Mouse (Mus musculus) embryonic facial prominence, embryonic 10.5 days (tissue): ENCODE measurements around the gene Atg9a. TPM values are rescaled to one million over a fixed set of nuclear protein-coding genes. Genes with fewer than 3 reads are reported as not detected.
"Not testable (repeated sequence)": the region's sequence is repeated elsewhere in the genome, so short reads cannot be mapped to it uniquely, and the experiment has no call there.

Experiments
- DNase-seq: peaks from one replicate; pipeline ENCODE4 v3.0.0-alpha.2; 2017; ENCODE audit warnings: low spot score
- H3K27ac ChIP-seq: fragments of 300-500 bp; sonication (generic); replicated peaks from 2 replicates; pipeline ENCODE4 v1.5.1; 2016; ENCODE audit warnings: mild to moderate bottlenecking
- H3K27me3 ChIP-seq: fragments of 300-500 bp; sonication (generic); replicated peaks from 2 replicates; pipeline ENCODE4 v1.6.1; 2016; ENCODE audit warnings: low read depth, mild to moderate bottlenecking; ENCODE audit not compliant: poor library complexity, severe bottlenecking
- H3K36me3 ChIP-seq: fragments of 300-500 bp; sonication (generic); replicated peaks from 2 replicates; pipeline ENCODE4 v1.6.1; 2016; ENCODE audit warnings: mild to moderate bottlenecking, moderate library complexity
- H3K4me1 ChIP-seq: fragments of 300-500 bp; sonication (generic); 2 replicates; pipeline ENCODE4 v1.6.1; 2016
- H3K4me3 ChIP-seq: fragments of 300-500 bp; sonication (generic); 2 replicates; pipeline ENCODE4 v1.5.1; 2016; ENCODE audit warnings: mild to moderate bottlenecking, moderate library complexity
- H3K9me3 ChIP-seq: fragments of 300-500 bp; sonication (generic); 2 replicates; pipeline ENCODE4 v1.6.1; 2016; ENCODE audit warnings: mild to moderate bottlenecking
- WGBS: fragments of 180-500 bp; shearing (Covaris S2); methylation state at CpG from one replicate; pipeline ENCODE4 v1.1.7; 2016; 5-methylcytosine and 5-hydroxymethylcytosine counted together
- polyA plus RNA-seq: library from polyadenylated mRNA; unstranded; fragments of >200 nt; fragmentation: Nextera tagmentation; extraction: Ambion mirVana; gene quantifications from 2 replicates; pipeline ENCODE4 v1.2.1, GENCODE M21; 2016

Atg9a gene
- 20.7 and 21.8 TPM in 2 replicates for polyA plus RNA-seq

DNA sequence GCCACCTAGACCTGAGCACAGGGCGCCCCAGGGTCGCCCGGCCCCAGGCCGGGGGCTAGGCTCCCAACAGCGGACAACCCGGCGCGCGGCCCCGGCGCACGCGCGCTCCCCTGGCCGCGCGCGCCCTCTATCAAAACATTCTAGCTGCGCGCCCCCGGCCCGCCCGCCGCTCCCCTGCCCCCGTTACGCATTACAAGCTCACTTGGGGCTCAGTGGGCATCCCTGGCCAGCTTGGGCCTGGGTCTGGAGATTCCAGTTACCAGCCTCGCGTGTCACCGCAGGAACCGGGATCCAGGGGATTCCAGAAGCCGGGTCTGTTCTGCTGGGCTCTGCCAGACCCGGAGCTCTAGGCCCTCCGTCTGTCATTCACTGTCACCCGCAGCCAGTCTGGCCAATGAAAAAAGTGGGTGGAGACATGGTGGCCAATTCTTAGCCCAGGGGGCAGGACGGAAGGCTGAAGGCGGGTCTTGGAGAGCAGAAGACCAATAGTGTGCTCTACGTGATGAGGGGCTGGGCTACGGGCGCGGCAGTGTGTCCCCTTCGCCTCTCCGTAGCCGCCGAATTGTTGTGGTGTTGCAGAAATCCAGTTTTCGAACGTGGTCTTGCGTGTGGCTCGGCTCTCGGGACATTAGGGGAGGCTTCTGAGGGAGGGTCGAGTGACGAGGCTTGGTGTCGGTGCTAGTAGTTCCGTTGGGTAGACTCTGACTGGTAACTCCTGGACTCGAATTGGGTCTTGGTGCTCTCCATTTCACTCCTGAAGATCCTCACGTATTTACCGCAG is at the start of gene Atg9a, which contains the start of gene Ankzf1:
TSS of gene Atg9a (minus strand) at position 575 of the 781 bp plus-strand sequence.
TSS of gene Ankzf1 (plus strand) at position 530 of the 781 bp plus-strand sequence.
- Histone ChIP-seq H3K36me3 (peaks cover 38% of the 10 kb centered on the region), H3K9me3 (no peaks in the 10 kb centered on the region), H3K27me3 (no peaks in the 10 kb centered on the region), H3K27ac (peak within 1 kb of the TSS; percentile 89), H3K4me1 (peaks cover 31% of the 10 kb centered on the region), H3K4me3 (peak within 1 kb of the TSS; percentile 87)
- WGBS = under 1% methylated on average over 56 of the region's 56 CpGs
- peak; percentile 96 for DNase-seq

- H3K27me3 ChIP-seq = peaks cover 7% of the 10 kb centered on the region; the same call in 1 of the 2 replicates
- no peaks in the 10 kb centered on the region for H3K9me3 ChIP-seq
- H3K36me3 ChIP-seq = peaks cover 37% of the 10 kb centered on the region
- H3K27ac ChIP-seq = no peak overlapping the region
- peaks cover 20% of the 10 kb centered on the region for H3K4me1 ChIP-seq
- 86% methylated on average over 10 of the region's 10 CpGs for WGBS
- H3K4me3 ChIP-seq = no peak overlapping the region
- DNase-seq = no peak
Measured at GRCm38 (mm10) chr1:75239591-75239990, 47.6 kb upstream of the Atg9a start.

DNA sequence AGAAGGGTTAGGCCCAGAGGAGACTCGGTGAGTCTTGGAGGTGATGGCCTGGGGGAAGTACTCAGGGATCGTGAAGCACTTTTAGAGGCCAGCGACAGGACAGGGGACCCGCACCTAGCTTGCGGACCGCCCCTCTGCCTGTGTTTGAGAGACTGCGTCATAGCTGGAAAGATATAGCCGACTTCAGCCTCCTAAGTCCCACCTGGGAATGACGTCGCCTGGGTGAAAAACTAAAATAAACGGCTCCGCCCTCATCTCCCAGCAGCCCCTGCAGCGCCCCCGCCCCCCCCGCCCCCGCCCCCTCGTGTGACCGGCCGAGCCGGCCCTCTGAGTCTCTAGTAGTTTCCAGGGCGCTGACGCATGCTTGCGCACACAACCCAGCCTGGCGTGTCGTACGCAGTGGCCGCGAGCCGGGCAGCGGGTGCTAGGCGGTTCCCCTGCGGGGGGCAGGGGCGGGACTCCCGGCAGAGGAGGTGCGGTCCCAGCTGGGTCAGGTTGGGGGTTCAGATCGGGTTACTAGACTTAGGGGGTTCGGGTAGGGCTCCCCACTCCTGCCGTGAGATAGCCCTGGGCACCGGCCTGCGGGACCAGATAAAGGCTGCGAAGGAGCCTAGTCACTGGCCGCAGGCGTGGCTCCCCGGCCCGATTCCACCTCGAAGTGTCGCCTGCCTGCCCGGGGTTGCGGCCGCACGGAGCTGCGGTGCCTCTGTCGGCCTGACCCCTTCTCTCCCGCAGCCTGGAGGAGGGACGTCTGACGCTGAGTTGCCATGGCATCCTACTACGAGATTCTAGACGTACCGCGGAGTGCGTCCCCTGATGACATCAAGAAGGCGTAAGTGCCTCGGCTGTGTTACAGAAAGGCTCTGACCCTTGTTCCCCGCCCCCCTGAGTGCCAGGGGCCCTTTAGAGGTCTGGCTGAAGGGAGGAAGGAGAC is 44.4 kb upstream of the Atg9a start, which contains the start of gene Dnajb2:
TSS of gene Dnajb2 (plus strand) at position 290 of the 934 bp plus-strand sequence.
- H3K27me3 ChIP-seq = peaks cover 12% of the 10 kb centered on the region; the same call in 1 of the 2 replicates
- peaks cover 20% of the 10 kb centered on the region for H3K4me1 ChIP-seq
- WGBS = under 1% methylated on average over 64 of the region's 64 CpGs

DNA sequence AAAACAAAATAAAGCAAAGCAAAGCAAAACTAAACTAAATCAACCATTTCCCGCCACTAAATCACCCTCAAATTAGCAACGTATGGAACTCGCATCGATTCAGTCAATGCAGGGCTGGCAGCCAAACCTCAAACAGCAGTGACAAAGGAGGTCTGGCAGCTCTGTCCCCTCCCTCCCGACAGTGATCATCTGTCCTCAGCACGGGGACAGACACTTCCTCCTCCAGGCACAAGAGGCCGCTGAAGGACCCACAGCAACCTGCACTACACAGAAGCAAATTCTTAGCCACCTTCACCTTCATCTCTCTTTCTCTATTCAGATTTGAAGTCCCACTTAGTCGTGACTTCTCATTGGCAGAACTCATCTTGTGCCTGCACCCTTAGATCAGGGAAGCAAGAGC is 42.6 kb upstream of the Atg9a start:
- 3% methylated on average over 8 of the region's 8 CpGs for WGBS
- DNase-seq = peak; percentile 63

More for the DNA sequence above, 44.4 kb upstream of the Atg9a start, which contains the start of gene Dnajb2:
- no peaks in the 10 kb centered on the region for H3K9me3 ChIP-seq
- H3K36me3 ChIP-seq = peaks cover 16% of the 10 kb centered on the region
- DNase-seq = peak; percentile 90
- peak within 1 kb of the TSS; percentile 73 for H3K4me3 ChIP-seq
- H3K27ac ChIP-seq = peak within 1 kb of the TSS; percentile 87

GRCm38 (mm10) chr1:75232489-75232888 is 40.5 kb upstream of the Atg9a start:
- 59% methylated on average over 4 of the region's 4 CpGs for WGBS
- not testable (repeated sequence) for H3K9me3 ChIP-seq, DNase-seq, H3K27ac ChIP-seq, H3K36me3 ChIP-seq, H3K4me3 ChIP-seq
- H3K27me3 ChIP-seq = peaks cover 12% of the 10 kb centered on the region; the same call in 1 of the 2 replicates
- H3K4me1 ChIP-seq = peaks cover 18% of the 10 kb centered on the region

More for the DNA sequence above, 42.6 kb upstream of the Atg9a start:
- H3K36me3 ChIP-seq = peaks cover 3% of the 10 kb centered on the region
- no peak overlapping the region for H3K4me3 ChIP-seq
- peaks cover 12% of the 10 kb centered on the region; the same call in 1 of the 2 replicates for H3K27me3 ChIP-seq
- no peak overlapping the region for H3K27ac ChIP-seq
- H3K4me1 ChIP-seq = peaks cover 20% of the 10 kb centered on the region
- no peaks in the 10 kb centered on the region for H3K9me3 ChIP-seq

DNA sequence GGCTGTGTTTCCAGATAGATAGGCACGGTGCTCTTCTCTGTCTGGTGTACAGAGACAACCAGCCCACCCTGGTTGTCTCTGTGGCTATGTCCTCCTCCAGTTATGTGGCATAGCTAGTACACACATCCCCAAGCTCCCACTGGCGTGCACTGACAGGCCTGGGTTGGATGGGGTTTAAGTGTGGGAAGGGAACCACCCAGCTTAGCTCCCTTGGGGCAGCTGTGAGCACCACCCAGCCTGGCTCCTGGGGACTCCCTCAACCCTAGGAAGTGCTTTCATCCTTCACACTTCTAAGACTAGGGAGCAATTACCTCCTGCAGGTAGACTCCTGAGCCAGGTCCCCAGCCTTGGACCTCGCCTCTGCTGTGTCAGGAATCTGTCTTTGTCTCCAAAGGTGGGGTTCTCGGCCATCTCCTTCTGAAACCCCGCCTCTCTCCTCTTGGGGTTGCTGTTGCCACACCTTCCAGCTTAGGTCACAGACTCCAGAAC is 39.7 kb upstream of the Atg9a start, which contains the start of gene A630095N17Rik:
TSS of gene A630095N17Rik (minus strand) at position 439 of the 489 bp plus-strand sequence.
- Histone ChIP-seq H3K4me3 (no peak within 1 kb of the TSS), H3K27me3 (peaks cover 12% of the 10 kb centered on the region), H3K27ac (no peak within 1 kb of the TSS), H3K36me3 (no peaks in the 10 kb centered on the region), H3K9me3 (no peaks in the 10 kb centered on the region), H3K4me1 (peaks cover 11% of the 10 kb centered on the region)
- no peak for DNase-seq
- WGBS = 69% methylated on average over 5 of the region's 5 CpGs

- 80% methylated on average over 4 of the region's 4 CpGs for WGBS
- no peak overlapping the region for H3K27ac ChIP-seq
- peaks cover 6% of the 10 kb centered on the region; the same call in 1 of the 2 replicates for H3K4me1 ChIP-seq
- no peaks in the 10 kb centered on the region for H3K36me3 ChIP-seq
- H3K9me3 ChIP-seq = no peaks in the 10 kb centered on the region
- no peak overlapping the region for H3K4me3 ChIP-seq
- DNase-seq = no peak
- H3K27me3 ChIP-seq = peaks cover 12% of the 10 kb centered on the region
Measured at GRCm38 (mm10) chr1:75231224-75231623, 39.2 kb upstream of the Atg9a start.

GRCm38 (mm10) chr1:75230335-75230994 is 38.5 kb upstream of the Atg9a start:
- Histone ChIP-seq H3K27ac (no peak overlapping the region), H3K4me3 (no peak overlapping the region), H3K4me1 (no peaks in the 10 kb centered on the region), H3K27me3 (peaks cover 12% of the 10 kb centered on the region), H3K36me3 (no peaks in the 10 kb centered on the region), H3K9me3 (no peaks in the 10 kb centered on the region)
- DNase-seq = no peak
- WGBS = 74% methylated on average over 7 of the region's 7 CpGs

- Histone ChIP-seq H3K4me3 (no peak overlapping the region), H3K9me3 (no peaks in the 10 kb centered on the region), H3K4me1 (no peaks in the 10 kb centered on the region), H3K36me3 (no peaks in the 10 kb centered on the region), H3K27ac (no peak overlapping the region), H3K27me3 (peaks cover 4% of the 10 kb centered on the region)
- no peak for DNase-seq
- 79% methylated on average over 4 of the region's 4 CpGs for WGBS
Measured at GRCm38 (mm10) chr1:75229158-75229557, 37.2 kb upstream of the Atg9a start.

GRCm38 (mm10) chr1:75227653-75228052 is 35.7 kb upstream of the Atg9a start:
- 56% methylated on average over 1 of the region's 1 CpGs for WGBS
- no peak overlapping the region for H3K4me3 ChIP-seq
- no peaks in the 10 kb centered on the region for H3K4me1 ChIP-seq
- H3K27ac ChIP-seq = no peak overlapping the region
- peaks cover 9% of the 10 kb centered on the region for H3K27me3 ChIP-seq
- no peak for DNase-seq
- H3K9me3 ChIP-seq = no peaks in the 10 kb centered on the region
- no peaks in the 10 kb centered on the region for H3K36me3 ChIP-seq

DNA sequence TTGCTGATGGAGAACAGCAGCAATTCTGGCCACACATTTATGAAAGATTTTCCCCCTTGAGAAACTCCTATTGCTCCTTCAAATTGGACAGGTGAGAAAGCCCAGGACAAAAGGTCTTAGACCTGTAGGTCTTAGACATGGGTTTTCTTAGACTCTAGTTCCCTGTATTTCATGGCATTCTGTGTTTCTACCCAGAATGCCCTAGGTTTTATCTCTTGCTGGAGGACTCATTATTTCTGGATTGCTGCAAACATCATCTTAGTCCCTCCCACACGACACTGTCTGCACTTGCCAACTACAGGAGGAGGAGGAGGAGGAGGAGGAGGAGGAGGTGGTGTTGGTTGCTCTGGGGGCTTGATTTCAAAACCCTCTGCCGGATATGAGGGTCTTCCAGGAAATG is 34.1 kb upstream of the Atg9a start:
- Histone ChIP-seq H3K4me1 (no peaks in the 10 kb centered on the region), H3K36me3 (no peaks in the 10 kb centered on the region), H3K27me3 (peaks cover 25% of the 10 kb centered on the region), H3K27ac (no peak overlapping the region), H3K4me3 (no peak overlapping the region), H3K9me3 (no peaks in the 10 kb centered on the region)
- 69% methylated on average over 2 of the region's 2 CpGs for WGBS
- no peak for DNase-seq
